In the genomic region with DNA sequence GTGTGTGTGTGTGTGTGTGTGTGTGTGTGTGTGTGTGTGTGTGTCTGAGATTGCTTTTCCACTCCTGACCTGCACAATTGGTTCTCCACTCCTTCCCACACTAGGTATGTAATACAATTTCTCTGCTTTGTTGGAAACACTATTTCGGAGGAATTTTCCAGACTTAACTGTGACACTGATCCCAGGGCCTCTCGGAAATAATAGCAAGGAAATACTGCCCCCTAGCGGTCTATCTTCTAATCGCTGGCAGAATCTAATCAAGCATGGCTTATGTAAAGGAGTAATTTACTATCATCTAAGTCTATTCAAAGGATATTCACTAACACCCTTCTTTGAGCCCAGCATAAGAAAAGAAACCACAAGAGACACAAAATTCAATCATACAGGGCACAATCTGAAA, we compare ENCODE assay signal across 8 mouse cellular contexts. TPM values are rescaled to one million over a fixed set of nuclear protein-coding genes. Genes with fewer than 3 reads are reported as not detected.
DNase-seq lines count a peak whose midpoint lies in the region; ATAC-seq and TF ChIP-seq lines count a peak whose summit lies in the region.

No protein-coding gene starts in this region.

- 14% methylated on average over 4 of the region's 4 CpGs for WGBS in hindbrain, embryonic 10.5 days
- WGBS in hindbrain, embryonic 12.5 days: 8% methylated on average over 4 of the region's 4 CpGs

- no peak overlapping the region for H3K27ac ChIP-seq in hindbrain, embryonic 10.5 days
- H3K27ac ChIP-seq in hindbrain, embryonic 12.5 days: no peak overlapping the region

- no peaks in the 10 kb centered on the region for H3K36me3 ChIP-seq in hindbrain, embryonic 10.5 days
- no peaks in the 10 kb centered on the region for H3K36me3 ChIP-seq in hindbrain, embryonic 12.5 days
- no peaks in the 10 kb centered on the region for H3K36me3 ChIP-seq in G1E (replicated peaks)

- peak; percentile 32 for DNase-seq in hindbrain, embryonic 10.5 days (ENCODE audit: low spot score)
- DNase-seq in G1E (ENCODE audit: low spot score): peak; percentile 2
- DNase-seq in c-Kit-positive CD71-positive TER-119-positive erythroid progenitor cells, embryonic 14.5 days (ENCODE audit: low spot score): peak; percentile 31
- peak; percentile 63 to 72 for DNase-seq in frontal cortex, postnatal 10 days (ENCODE audit: low spot score in 2 of 2)
- peak; percentile 77 to 82 for DNase-seq in layer of hippocampus, postnatal 10 days (ENCODE audit: low spot score in 2 of 2)
- DNase-seq in lung, postnatal 36 days: peak; percentile 75
- peak; percentile 28 for DNase-seq in thymus, postnatal 14 days

- H3K4me2 ChIP-seq in hindbrain, embryonic 12.5 days (replicated peaks): no peak overlapping the region

- H3K9me3 ChIP-seq in hindbrain, embryonic 10.5 days: no peaks in the 10 kb centered on the region
- no peaks in the 10 kb centered on the region for H3K9me3 ChIP-seq in hindbrain, embryonic 12.5 days (replicated peaks)
- H3K9me3 ChIP-seq in G1E (replicated peaks): no peaks in the 10 kb centered on the region

- no peaks in the 10 kb centered on the region for H3K4me1 ChIP-seq in hindbrain, embryonic 10.5 days (replicated peaks)
- H3K4me1 ChIP-seq in hindbrain, embryonic 12.5 days: no peaks in the 10 kb centered on the region
- no peaks in the 10 kb centered on the region for H3K4me1 ChIP-seq in G1E (ENCODE audit: insufficient read depth, low read depth, low read length)

- ATAC-seq in hindbrain, embryonic 12.5 days (ENCODE audit: low FRiP score): no peak
- no peak for ATAC-seq in G1E (ENCODE audit: extremely low read depth, insufficient number of reproducible peaks, low FRiP score, poor library complexity, severe bottlenecking)

- no peak overlapping the region for H3K4me3 ChIP-seq in hindbrain, embryonic 10.5 days
- H3K4me3 ChIP-seq in hindbrain, embryonic 12.5 days: no peak overlapping the region
- no peak overlapping the region for H3K4me3 ChIP-seq in G1E (ENCODE audit: low read depth, low read length)

- no peaks in the 10 kb centered on the region for H3K27me3 ChIP-seq in hindbrain, embryonic 10.5 days (ENCODE audit: insufficient read depth, poor library complexity, severe bottlenecking)
- no peaks in the 10 kb centered on the region for H3K27me3 ChIP-seq in hindbrain, embryonic 12.5 days
- H3K27me3 ChIP-seq in G1E (ENCODE audit: insufficient read depth, low read length): no peaks in the 10 kb centered on the region

- peak; percentile 48; the same call in 1 of the 2 replicates for TF ChIP-seq CTCF in G1E (IDR thresholded peaks at IDR 0.05; ENCODE audit: low read depth, low read length)

- no peak overlapping the region for H3K9ac ChIP-seq in hindbrain, embryonic 12.5 days

RNA-seq across cellular contexts. Expression of a gene that starts 57.7 kb away (rescaled TPM):
- polyA plus RNA-seq in hindbrain, embryonic 10.5 days (2016; fragmentation: Nextera tagmentation; extraction: Ambion mirVana): 0.10 and 0.26 TPM in 2 replicates
- polyA plus RNA-seq in hindbrain, embryonic 12.5 days (2016; fragmentation: Nextera tagmentation; extraction: Ambion mirVana): 0.07 and 0.37 TPM in 2 replicates
- total RNA-seq in G1E (2014; fragmentation: Nextera tagmentation) (not detected in 2 replicates), G1E (2017) (0.38 TPM in 1 of 2 replicates, not detected in the other)
- polyA plus RNA-seq in G1E (2012): not detected in 2 replicates
- 1 to 10 TPM in 1 of 2 experiments, under 1 TPM in 1; 0.96 to 1.9 TPM for total RNA-seq in layer of hippocampus, postnatal 10 days (2021)

Comparison
In these comparisons a context has a peak if more than half of its experiments do, and no peak if none do; other contexts are left out.
1. DNase-seq: peak in every context shown above with its lines; median percentile 80 in layer of hippocampus, postnatal 10 days; 75 in lung, postnatal 36 days; 68 in frontal cortex, postnatal 10 days; 32 in hindbrain, embryonic 10.5 days; 31 in c-Kit-positive CD71-positive TER-119-positive erythroid progenitor cells, embryonic 14.5 days; 28 in thymus, postnatal 14 days; 2 in G1E.